Mouse (Mus musculus): ENCODE data around the gene Serinc3.

GRCm38 (mm10) chr2:163658941-163659340, 14.0 kb upstream of the Serinc3 start:
- TF ChIP-seq POLR2A (IDR thresholded peaks at IDR 0.05; ENCODE audit: low read depth, low read length) (no peak), CTCF (IDR thresholded peaks at IDR 0.05; ENCODE audit: borderline replicate concordance, insufficient read depth, low read length) (no peak)
